Mouse (Mus musculus) stomach, embryonic 15.5 days (tissue): Measurements from ENCODE around the gene Spocd1. TPM values are rescaled to one million over a fixed set of nuclear protein-coding genes. Genes with fewer than 3 reads are reported as not detected.
A peak's percentile ranks its signal among the peaks of the same experiment; 100 is the strongest.

ENCODE experiments used
- ATAC-seq: fragments of 200-750 bp; cut with Nextera tagmentation; 2 replicates; pipeline ENCODE4 v1.8.0; 2017; ENCODE audit warnings: low read depth, moderate number of reproducible peaks, moderate TSS enrichment; ENCODE audit not compliant: insufficient read depth, low FRiP score
- H3K27ac ChIP-seq: fragments of 300-500 bp; sonication (generic); 2 replicates; pipeline ENCODE4 v1.5.1; 2015; ENCODE audit warnings: mild to moderate bottlenecking, inconsistent platforms
- H3K27me3 ChIP-seq: fragments of 300-500 bp; sonication (generic); replicated peaks from 2 replicates; pipeline ENCODE4 v1.6.1; 2015; ENCODE audit warnings: inconsistent platforms
- H3K36me3 ChIP-seq: fragments of 300-500 bp; sonication (generic); 2 replicates; pipeline ENCODE4 v1.6.1; 2015; ENCODE audit warnings: inconsistent platforms
- H3K4me1 ChIP-seq: fragments of 300-500 bp; sonication (generic); 2 replicates; pipeline ENCODE4 v1.6.1; 2015; ENCODE audit warnings: inconsistent platforms
- H3K4me2 ChIP-seq: fragments of 300-500 bp; sonication (generic); 2 replicates; pipeline ENCODE4 v1.6.1; 2015; ENCODE audit warnings: mild to moderate bottlenecking, inconsistent platforms
- H3K4me3 ChIP-seq: fragments of 300-500 bp; sonication (generic); replicated peaks from 2 replicates; pipeline ENCODE4 v1.5.1; 2015; ENCODE audit warnings: inconsistent platforms
- H3K9ac ChIP-seq: fragments of 300-500 bp; sonication (generic); 2 replicates; pipeline ENCODE4 v1.6.1; 2015; ENCODE audit warnings: inconsistent platforms
- H3K9me3 ChIP-seq: fragments of 300-500 bp; sonication (generic); 2 replicates; pipeline ENCODE4 v1.6.1; 2016; ENCODE audit warnings: inconsistent platforms
- WGBS: fragments of 180-500 bp; shearing (Covaris S2); methylation state at CpG from one replicate; pipeline ENCODE4 v1.1.7; 2015; 5-methylcytosine and 5-hydroxymethylcytosine counted together
- polyA plus RNA-seq: library from polyadenylated mRNA; unstranded; fragments of >200 nt; fragmentation: Nextera tagmentation; extraction: Ambion mirVana; gene quantifications from 2 replicates; pipeline ENCODE4 v1.2.1, GENCODE M21; 2015

Spocd1 gene
- polyA plus RNA-seq, 1 experiment from 2014 or later: 0.04 TPM

- H3K4me3 ChIP-seq: peak overlapping the region; percentile 43
- peak; percentile 51; the same call in 1 of the 2 replicates for ATAC-seq
- H3K27ac ChIP-seq: no peak overlapping the region
- under 1% methylated on average over 36 of the region's 37 CpGs for WGBS
- H3K36me3 ChIP-seq: no peaks in the 10 kb centered on the region
- no peaks in the 10 kb centered on the region for H3K9me3 ChIP-seq
- H3K27me3 ChIP-seq: peaks cover 6% of the 10 kb centered on the region; the same call in 1 of the 2 replicates
- H3K4me2 ChIP-seq: peak overlapping the region; percentile 87
- H3K4me1 ChIP-seq: peaks cover 7% of the 10 kb centered on the region
- no peak overlapping the region for H3K9ac ChIP-seq
Observed at GRCm38 (mm10) chr4:129960180-129960944, 31.3 kb downstream of the Spocd1 start.

- Histone ChIP-seq H3K27me3 (0 out of 2 replicates have a peak, but pooled peaks cover 6% of the 10 kb centered on the region), H3K36me3 (no peaks in the 10 kb centered on the region), H3K4me3 (no peak overlapping the region), H3K27ac (no peak overlapping the region), H3K4me2 (no peak overlapping the region), H3K9me3 (no peaks in the 10 kb centered on the region), H3K4me1 (peaks cover 4% of the 10 kb centered on the region), H3K9ac (no peak overlapping the region)
- 54% methylated on average over 11 of the region's 11 CpGs for WGBS
- no peak for ATAC-seq
Observed at GRCm38 (mm10) chr4:129965294-129965693, 36.2 kb downstream of the Spocd1 start.

GRCm38 (mm10) chr4:129966201-129966600 lies 37.2 kb downstream of the Spocd1 start:
- ATAC-seq: no peak
- peaks cover 4% of the 10 kb centered on the region; the same call in 1 of the 2 replicates for H3K4me1 ChIP-seq
- 0 out of 2 replicates have a peak, but pooled peaks cover 2% of the 10 kb centered on the region for H3K27me3 ChIP-seq
- no peaks in the 10 kb centered on the region for H3K36me3 ChIP-seq
- H3K27ac ChIP-seq: no peak overlapping the region
- no peaks in the 10 kb centered on the region for H3K9me3 ChIP-seq
- H3K4me3 ChIP-seq: no peak overlapping the region
- no peak overlapping the region for H3K9ac ChIP-seq
- 37% methylated on average over 10 of the region's 10 CpGs for WGBS
- H3K4me2 ChIP-seq: no peak overlapping the region

GRCm38 (mm10) chr4:129967024-129968014 lies 38.3 kb downstream of the Spocd1 start:
- 49% methylated on average over 13 of the region's 13 CpGs for WGBS
- peaks cover 11% of the 10 kb centered on the region for H3K4me1 ChIP-seq
- no peaks in the 10 kb centered on the region for H3K9me3 ChIP-seq
- H3K9ac ChIP-seq: no peak overlapping the region
- H3K4me2 ChIP-seq: no peak overlapping the region
- H3K27ac ChIP-seq: no peak overlapping the region
- H3K4me3 ChIP-seq: no peak overlapping the region
- no peaks in the 10 kb centered on the region for H3K36me3 ChIP-seq
- H3K27me3 ChIP-seq: no peaks in the 10 kb centered on the region
- ATAC-seq: no peak

GRCm38 (mm10) chr4:129970168-129970567 lies 41.1 kb downstream of the Spocd1 start:
- Histone ChIP-seq H3K4me2 (no peak overlapping the region), H3K9ac (no peak overlapping the region), H3K27ac (no peak overlapping the region), H3K9me3 (no peaks in the 10 kb centered on the region), H3K27me3 (peaks cover 8% of the 10 kb centered on the region; the same call in 1 of the 2 replicates), H3K4me3 (no peak overlapping the region), H3K36me3 (no peaks in the 10 kb centered on the region), H3K4me1 (peaks cover 11% of the 10 kb centered on the region)
- 56% methylated on average over 8 of the region's 8 CpGs for WGBS
- no peak for ATAC-seq

GRCm38 (mm10) chr4:129970861-129971260 lies 41.8 kb downstream of the Spocd1 start:
- ATAC-seq: no peak
- H3K36me3 ChIP-seq: no peaks in the 10 kb centered on the region
- no peaks in the 10 kb centered on the region for H3K9me3 ChIP-seq
- H3K27ac ChIP-seq: no peak overlapping the region
- H3K27me3 ChIP-seq: peaks cover 8% of the 10 kb centered on the region; the same call in 1 of the 2 replicates
- 84% methylated on average over 11 of the region's 11 CpGs for WGBS
- H3K4me3 ChIP-seq: no peak overlapping the region
- peaks cover 11% of the 10 kb centered on the region for H3K4me1 ChIP-seq
- H3K9ac ChIP-seq: no peak overlapping the region
- no peak overlapping the region for H3K4me2 ChIP-seq

GRCm38 (mm10) chr4:129971989-129972388 lies 42.9 kb downstream of the Spocd1 start:
- H3K36me3 ChIP-seq: no peaks in the 10 kb centered on the region
- no peak for ATAC-seq
- H3K9me3 ChIP-seq: no peaks in the 10 kb centered on the region
- H3K4me1 ChIP-seq: peaks cover 13% of the 10 kb centered on the region
- peaks cover 8% of the 10 kb centered on the region; the same call in 1 of the 2 replicates for H3K27me3 ChIP-seq
- no peak overlapping the region for H3K27ac ChIP-seq
- 29% methylated on average over 7 of the region's 7 CpGs for WGBS
- H3K9ac ChIP-seq: no peak overlapping the region
- no peak overlapping the region for H3K4me3 ChIP-seq
- no peak overlapping the region for H3K4me2 ChIP-seq

- Histone ChIP-seq H3K9me3 (no peaks in the 10 kb centered on the region), H3K4me3 (no peak overlapping the region), H3K9ac (no peak overlapping the region), H3K27me3 (peaks cover 8% of the 10 kb centered on the region; the same call in 1 of the 2 replicates), H3K4me1 (peaks cover 10% of the 10 kb centered on the region), H3K36me3 (no peaks in the 10 kb centered on the region), H3K4me2 (no peak overlapping the region), H3K27ac (no peak overlapping the region)
- WGBS: 65% methylated on average over 9 of the region's 9 CpGs
- ATAC-seq: no peak
Observed at GRCm38 (mm10) chr4:129974285-129974684, 45.2 kb downstream of the Spocd1 start.

- WGBS: 38% methylated on average over 4 of the region's 4 CpGs
- Histone ChIP-seq H3K36me3 (no peaks in the 10 kb centered on the region), H3K4me1 (peaks cover 4% of the 10 kb centered on the region), H3K9me3 (no peaks in the 10 kb centered on the region), H3K4me2 (no peak overlapping the region), H3K9ac (no peak overlapping the region), H3K27me3 (peaks cover 11% of the 10 kb centered on the region; the same call in 1 of the 2 replicates), H3K4me3 (no peak overlapping the region), H3K27ac (no peak overlapping the region)
- ATAC-seq: no peak
Observed at GRCm38 (mm10) chr4:129977256-129977655, 48.2 kb downstream of the Spocd1 start.

- Histone ChIP-seq H3K9me3 (no peaks in the 10 kb centered on the region), H3K27ac (no peak overlapping the region), H3K4me1 (peaks cover 5% of the 10 kb centered on the region), H3K9ac (no peak overlapping the region), H3K4me3 (no peak overlapping the region), H3K4me2 (no peak overlapping the region), H3K36me3 (no peaks in the 10 kb centered on the region), H3K27me3 (peaks cover 11% of the 10 kb centered on the region)
- no peak for ATAC-seq
- 76% methylated on average over 4 of the region's 4 CpGs for WGBS
Observed at GRCm38 (mm10) chr4:129978227-129978626, 49.2 kb downstream of the Spocd1 start.

GRCm38 (mm10) chr4:129978930-129979329 lies 49.9 kb downstream of the Spocd1 start:
- Histone ChIP-seq H3K9ac (no peak overlapping the region), H3K9me3 (no peaks in the 10 kb centered on the region), H3K4me2 (no peak overlapping the region), H3K36me3 (no peaks in the 10 kb centered on the region), H3K27ac (no peak overlapping the region), H3K4me3 (no peak overlapping the region), H3K27me3 (peaks cover 12% of the 10 kb centered on the region), H3K4me1 (peaks cover 12% of the 10 kb centered on the region)
- WGBS: 61% methylated on average over 4 of the region's 4 CpGs
- ATAC-seq: no peak
